Mouse (Mus musculus): ENCODE data around the gene 4931440F15Rik. TPM values are rescaled to one million over a fixed set of nuclear protein-coding genes. Genes with fewer than 3 reads are reported as not detected.

Gene 4931440F15Rik
- 1 to 10 TPM in 1 of 2 experiments, under 1 TPM in 1; 0.27 to 2.6 TPM for polyA plus RNA-seq (2017; shearing (Covaris generic))

GRCm38 (mm10) chr11:29825271-29825718, at the start of gene 4931440F15Rik:
TSS of gene 4931440F15Rik (minus strand) at chr11:29825668.

Other genes starting within 250 kb of the 4931440F15Rik start
- 10 to 100 TPM; 30.1 to 30.4 TPM for gene Rtn4, start 132.7 kb downstream of the 4931440F15Rik start, polyA plus RNA-seq (2017; shearing (Covaris generic))
- 1 to 10 TPM in 1 of 2 experiments, under 1 TPM in 1; 0.58 to 1.2 TPM for gene Eml6, start 200.4 kb upstream of the 4931440F15Rik start, polyA plus RNA-seq (2017; shearing (Covaris generic))